Mouse (Mus musculus): ENCODE measurements at regions not wholly inside any gene's neighbourhood (a gene's known extent, or its start where the extent isn't known, plus 50 kb on each side); places are given as distances from the start of the nearest gene placed in this dataset.
A peak's percentile ranks its signal among the peaks of the same experiment; 100 is the strongest.

DNA sequence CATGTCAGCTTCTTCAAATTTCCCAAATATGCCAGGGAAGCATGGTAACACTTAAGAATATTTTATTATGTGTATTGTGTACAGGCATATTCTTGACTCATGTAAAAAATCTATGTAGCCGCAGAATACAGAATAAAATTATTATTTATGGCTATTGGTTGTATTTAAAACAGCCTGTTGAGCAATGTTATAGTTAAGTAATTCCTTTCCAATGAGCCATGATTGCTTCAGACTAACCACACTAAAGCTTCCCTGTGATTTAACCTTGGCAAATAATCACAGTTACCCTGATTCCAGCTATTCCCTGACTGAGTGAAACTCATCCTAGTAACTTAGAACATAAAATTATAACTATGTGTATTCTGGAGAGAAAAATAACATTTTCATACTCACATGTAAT, 56.7 kb downstream of the 9130204L05Rik start:
- peak; percentile 37 for DNase-seq (ENCODE audit: low read depth)

DNA sequence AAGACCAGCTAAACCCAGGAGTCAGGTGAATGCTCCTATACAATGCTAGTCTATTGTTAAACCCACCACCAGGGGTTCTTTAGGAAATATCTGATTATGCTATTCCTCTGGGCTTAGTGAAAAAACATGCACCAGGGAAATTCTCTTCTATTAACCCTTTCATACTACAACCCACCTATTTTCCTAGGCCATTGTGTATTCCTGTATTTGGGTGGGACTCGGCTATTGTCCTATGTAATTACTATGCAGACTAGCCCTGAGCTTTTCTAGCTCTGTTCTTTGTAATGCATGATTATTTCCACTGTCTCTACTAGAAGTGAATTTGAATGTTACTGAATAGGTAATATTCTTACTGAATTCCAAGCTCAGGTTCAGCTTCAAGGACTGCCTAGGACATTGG, 60.4 kb downstream of the 9130204L05Rik start:
- DNase-seq (ENCODE audit: low read depth) = no peak

All from gonadal fat pad, adult 2 months (tissue).